Mouse (Mus musculus) v-Abl transformed pro-B cells (cell line): Measurements from ENCODE around the gene Robo2.
"Not testable (repeated sequence)": the region's sequence is repeated elsewhere in the genome, so short reads cannot be mapped to it uniquely, and the experiment has no call there.

Experiments used
- in situ Hi-C, 2 experiments: fragments of 400-800 bp; cut with MboI; formaldehyde crosslinking; loops; one replicate each; pipeline ENCODE4 v1.15.1; 2025; ENCODE audit not compliant: unreplicated experiment in 2 of 2

The Robo2 gene

DNA sequence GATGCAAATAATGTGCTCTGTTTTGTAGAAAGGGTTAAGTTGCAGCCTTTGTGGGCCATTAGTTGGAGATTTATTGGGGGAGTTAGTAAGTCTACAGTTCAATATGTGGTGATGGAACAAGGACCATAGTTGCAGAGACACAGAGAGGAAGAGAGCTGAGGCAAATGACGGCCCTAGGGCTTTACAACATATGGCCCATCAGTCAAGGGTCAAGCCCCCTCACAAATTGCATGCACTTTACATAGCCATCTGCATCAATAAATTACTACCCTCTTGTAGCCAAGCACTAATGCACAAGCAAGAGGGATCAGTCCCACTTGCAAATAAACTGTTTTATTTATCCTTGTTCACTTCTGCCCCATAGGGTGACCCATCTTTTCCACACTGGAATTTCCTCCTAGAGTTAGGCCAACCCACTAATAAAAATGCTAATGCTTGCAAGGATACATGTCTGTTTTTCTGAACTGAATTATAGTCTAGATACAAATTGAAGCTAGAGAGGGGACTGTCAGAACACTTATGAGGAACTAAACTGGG lies 194.7 kb downstream of the Robo2 start:
- in situ Hi-C loops, result no loop called here

DNA sequence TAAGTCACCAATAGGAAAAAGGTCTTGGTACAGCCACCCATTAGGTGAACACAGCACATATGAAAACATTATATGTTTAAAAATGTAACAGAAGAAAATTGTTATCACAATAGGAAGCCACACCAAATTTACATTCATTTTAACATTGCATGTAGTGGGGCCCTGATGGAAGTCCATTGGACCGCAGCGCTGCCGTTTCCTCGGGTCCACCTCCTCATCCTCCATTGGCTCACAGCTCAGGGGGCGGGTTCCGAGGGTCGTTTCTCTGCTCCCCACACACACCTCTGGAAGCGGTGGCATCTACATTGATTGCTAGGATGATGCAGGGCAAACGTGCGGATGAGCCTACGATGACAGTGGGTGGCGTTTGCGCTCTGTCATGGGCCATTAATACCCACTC lies 195.8 kb downstream of the Robo2 start:
- in situ Hi-C loops, result no loop called here

DNA sequence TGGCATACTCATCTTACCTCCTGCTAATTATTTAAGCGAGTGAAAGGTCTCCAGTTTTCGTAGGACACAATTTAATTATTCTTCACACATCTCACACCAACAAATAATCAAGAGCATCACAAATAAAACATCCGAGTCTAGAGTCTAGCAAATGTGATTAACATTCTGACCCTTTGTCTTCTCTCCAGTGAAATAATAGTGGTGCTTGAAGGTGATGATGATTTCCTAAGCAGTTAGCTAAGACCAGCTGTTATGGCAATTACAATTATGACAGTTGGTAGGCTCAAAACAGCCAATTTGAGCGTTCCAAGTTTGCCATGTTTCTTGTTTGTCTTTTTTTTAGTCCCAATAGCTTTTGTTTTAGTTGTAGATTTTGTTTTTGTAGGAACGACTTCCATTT lies 210.9 kb downstream of the Robo2 start:
- in situ Hi-C loops, result no loop called here

DNA sequence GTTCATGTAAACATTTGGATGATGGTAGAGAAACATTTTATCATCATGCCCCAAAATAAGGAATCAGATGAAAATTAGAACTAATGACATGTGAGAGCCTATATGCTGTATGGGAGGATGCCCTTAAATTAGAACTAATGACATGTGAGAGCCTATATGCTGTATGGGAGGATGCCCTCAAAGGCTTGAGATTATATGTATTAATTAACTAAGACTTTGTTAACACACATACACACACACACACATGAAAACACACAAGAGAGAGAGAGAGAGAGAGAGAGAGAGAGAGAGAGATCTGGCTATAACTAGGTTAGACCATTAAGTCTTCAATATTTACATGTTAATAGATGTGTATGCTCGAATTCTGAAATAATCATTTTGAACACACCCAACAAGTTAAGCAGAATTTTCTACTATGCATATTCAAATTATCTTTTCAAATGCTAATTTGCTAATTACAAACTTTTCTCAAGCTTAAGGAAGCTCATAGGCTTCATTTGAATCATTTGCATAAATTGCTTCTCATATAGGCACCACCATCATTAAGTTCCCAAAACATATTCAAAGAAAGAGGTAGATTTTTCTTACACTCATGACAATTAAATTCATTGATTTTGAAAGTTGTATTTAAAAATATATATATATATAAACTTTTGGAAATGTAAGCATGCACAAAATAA lies 211.5 kb downstream of the Robo2 start:
- in situ Hi-C loops, result no loop called here

DNA sequence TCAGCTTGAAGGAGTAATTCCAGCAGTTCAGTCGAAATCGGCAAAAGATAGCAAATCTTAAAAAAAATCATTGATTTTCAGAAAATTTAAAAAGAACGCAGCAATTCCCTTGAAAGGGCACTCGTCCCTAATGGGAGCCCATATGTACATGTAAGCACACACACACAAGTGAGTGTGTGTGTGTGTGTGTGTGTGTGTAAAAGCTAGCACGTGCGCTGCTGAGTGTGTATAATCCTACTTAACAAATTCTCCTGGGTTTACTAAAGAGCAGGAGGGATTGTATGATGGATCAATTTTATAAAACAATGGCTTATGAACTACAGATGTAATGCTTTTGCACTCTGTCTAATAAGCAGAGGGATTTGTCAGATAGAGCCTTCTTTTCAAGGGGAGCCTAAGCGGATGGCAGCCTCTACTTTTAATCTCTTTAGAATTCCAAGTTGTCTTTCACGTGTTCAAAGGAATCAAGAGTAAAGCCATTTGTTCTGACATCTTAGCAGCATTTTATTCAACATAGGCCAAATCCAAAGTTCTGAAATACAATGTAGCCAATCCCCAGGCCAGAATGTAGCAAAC lies 218.6 kb downstream of the Robo2 start:
- in situ Hi-C loops, result no loop called here

DNA sequence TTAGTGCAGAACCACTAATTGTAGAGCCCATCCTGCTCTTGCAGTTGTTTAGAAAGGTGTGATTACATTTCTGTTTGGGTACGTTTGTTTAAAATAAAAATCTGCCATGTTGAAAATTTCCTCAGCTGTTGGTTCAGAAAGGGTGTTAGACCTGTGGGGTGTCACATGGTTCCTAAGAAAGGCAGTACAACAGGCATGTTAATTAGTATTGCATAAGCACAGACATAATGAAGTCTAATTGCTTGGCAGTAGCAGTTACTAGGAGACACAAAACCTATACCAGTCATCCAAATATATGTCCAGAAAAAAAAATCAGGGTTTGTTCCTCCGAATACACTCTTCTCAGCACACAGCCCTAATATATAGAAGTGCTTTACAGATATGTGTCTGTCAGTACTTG lies 220.0 kb downstream of the Robo2 start:
- in situ Hi-C loops, result no loop called here

DNA sequence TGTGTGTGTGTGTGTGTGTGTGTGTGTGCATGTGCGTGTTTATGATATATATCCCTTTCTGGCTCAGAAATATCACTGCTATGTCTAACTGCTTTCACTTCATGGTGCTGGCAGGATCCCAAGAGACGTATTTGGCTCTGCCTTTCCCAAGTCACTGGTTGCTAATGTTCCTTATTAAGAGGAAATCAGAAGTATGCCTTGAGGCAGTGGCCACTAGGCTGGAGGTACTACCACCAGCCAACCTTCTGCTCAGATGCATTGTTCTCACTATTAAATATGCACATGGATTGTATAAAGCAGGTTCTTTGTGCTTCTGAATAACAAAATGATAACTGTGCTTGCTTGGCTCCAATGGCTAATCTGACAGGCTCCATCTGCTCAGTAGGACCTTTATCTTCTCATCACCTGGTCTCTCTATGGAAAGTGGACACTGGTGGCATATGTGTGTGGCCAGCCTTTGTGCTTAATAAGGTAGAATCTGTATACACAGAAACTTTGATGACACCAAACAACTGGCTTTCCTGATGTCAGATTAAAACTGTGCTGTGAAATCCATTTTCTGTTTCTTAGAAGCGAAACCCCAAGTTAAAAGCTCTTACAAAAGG lies 229.0 kb downstream of the Robo2 start:
- in situ Hi-C loops, result no loop called here

DNA sequence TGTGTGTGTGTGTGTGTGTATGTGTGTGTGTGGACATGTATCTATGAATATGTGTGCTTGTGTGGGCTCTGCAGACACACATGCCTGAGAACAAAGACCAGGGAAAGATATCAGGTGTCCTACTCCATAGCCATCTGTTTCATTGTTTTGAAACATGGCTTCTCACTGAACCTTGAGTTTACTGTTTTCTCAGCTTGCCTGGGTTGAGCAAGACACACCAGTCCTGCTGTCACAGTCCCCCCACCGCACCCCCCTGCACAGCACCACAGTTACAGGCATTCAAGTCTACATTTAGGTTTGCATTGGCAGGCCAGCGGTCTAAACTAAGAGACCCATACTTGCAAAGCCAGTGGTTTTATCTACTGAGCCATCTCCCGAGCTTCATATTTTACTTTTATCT lies 239.0 kb downstream of the Robo2 start:
- in situ Hi-C loops, result no loop called here

DNA sequence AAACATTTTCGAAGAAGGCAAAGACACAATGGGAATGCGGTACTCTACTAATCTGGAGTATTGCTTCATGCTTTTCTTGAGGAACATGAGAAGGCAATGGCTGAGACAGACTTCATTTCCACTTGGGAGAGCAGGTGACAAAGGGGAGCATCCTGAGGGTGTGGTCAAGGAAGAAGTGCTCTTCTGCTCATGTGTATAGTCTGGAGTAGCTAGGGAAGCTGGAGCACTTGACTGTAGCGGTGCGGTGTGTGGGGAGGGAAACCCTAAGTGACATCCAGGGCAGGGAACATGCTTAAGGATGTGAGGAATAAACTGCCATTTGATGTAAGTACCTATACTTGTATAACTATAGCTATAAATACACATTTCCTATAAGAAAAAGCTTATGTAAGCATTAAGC lies 242.0 kb downstream of the Robo2 start:
- in situ Hi-C loops, result no loop called here

DNA sequence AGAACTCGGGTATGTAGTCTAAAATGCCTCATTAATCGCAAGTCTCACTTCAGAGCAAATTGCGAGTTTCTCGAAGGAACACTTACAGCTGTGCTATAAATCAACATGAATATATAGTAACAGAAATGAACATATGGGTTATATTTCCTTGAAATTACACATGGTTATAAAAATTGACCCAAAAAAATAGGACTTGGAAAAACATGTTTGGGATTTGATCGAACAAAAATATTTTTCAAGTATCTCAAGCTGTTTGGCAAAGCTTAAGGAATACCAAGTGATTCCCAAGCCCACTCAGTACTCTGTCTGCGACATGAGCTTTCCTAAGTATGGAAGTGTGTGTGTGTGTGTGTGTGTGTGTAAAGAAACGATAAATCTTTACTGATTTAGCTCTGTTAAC lies 242.5 kb downstream of the Robo2 start:
- in situ Hi-C loops, result no loop called here

DNA sequence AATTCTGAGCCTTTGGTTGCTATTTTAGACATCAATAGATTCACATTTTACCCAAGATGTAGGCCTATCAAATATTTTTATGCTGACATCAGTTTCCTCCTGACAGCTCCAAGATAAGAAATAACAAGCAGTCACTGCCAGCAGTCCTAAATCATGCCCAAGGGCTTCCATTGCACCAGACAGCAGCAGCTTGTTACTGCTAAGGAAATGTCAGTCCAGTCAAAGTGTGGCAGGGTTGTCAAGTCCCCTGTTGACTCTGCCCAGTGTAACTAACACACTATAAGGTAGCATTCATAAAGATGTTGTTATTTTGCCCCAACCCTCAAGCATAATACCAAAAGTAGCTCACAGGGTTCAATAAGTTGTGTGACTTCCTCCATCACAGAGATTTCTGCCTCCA lies 243.8 kb downstream of the Robo2 start:
- in situ Hi-C loops, result no loop called here

DNA sequence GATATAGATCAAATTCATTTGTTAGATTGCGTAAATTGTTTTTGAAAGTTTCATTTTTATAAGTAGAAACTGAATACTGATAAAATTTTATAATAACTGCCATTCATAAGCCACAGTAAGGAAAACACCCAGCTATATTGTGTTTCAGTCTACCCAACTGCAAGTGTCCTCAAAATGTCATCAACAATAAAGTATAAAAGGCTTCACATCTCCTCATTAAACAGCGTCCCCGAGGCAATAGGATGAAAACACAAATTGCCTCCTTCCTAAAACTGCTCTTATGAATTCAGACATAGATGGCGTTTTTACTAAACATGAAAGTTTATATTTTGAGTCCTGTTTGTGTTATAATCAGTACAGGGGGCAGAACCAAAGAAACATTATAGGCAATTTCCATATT lies 249.6 kb downstream of the Robo2 start:
- in situ Hi-C loops, result no loop called here

DNA sequence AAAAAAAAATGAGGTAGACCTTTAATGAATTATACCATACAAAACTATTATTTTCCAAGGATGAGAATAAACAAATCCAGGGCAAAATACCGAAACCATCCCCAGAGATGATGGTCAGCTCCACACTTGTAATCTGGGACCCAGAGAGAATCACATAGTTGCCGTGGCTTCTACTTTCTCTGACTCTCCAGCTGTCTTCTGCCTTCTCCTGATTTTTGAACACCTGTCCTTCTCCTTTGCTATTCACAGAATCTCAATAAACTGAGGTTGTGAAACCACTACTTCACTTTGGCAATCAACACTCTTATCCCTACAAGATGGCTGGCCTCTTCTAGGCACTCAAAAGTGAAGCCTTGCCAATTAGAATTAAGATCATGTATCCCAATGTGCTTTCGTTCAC lies 252.4 kb downstream of the Robo2 start:
- in situ Hi-C loops, result no loop called here

DNA sequence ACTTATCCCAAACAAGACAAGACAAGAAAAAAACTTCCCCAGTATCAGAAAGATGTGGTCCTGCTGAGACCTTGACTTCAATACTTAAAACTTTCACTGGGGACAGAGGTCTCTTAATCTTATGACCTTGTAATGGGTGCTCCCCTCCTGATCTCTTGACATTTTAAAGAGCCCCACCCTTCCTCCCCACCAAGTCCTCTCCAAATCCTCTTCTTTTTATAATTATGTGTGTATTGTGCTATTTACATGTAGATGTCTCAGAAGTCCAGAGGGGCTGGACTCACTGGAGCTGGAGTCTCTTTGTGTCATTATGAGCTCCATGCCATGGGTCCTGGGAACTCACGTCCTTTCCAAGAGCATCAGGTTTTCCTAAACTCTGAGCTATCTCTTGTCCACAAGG lies 275.4 kb downstream of the Robo2 start:
- in situ Hi-C loops, result no loop called here

DNA sequence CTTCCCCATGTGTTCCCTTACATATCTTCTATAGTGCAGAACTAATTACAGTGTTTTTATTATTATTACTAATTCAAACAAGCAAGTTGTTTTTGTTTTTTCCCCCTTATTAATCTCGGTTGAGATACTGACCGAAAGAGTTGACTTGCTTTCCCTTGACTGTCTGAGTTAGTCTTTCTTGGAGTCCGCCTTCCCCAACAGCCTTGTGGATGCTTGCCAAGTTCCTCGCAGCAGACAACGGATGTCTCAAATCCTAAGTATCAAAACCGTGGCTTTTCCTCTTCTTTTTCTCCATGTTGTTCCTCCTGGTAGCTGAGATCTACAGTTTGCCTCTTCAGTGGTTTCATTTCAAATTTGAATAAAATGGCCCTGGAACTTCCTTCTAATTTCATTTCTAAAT lies 278.8 kb downstream of the Robo2 start:
- in situ Hi-C loops, result no loop called here

DNA sequence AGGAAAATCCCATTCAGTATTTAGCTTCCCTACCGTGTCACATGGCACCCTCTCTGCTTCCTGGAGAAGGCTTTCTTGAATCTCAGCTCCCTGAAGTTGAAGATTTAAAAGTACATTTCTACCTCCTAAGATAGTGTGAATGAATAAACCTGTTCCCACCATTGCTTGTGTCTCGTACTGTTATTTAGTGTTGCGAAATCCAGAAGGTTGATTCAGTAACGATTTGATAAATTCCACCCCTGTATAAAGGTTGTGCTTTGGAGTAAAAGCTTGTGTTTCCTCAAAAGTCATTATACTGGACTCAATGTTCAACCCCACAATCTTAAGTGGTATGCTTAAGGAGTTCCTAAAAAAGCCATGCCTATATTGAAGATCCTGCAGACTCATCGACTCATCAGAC lies 280.3 kb downstream of the Robo2 start:
- in situ Hi-C loops, result no loop called here

DNA sequence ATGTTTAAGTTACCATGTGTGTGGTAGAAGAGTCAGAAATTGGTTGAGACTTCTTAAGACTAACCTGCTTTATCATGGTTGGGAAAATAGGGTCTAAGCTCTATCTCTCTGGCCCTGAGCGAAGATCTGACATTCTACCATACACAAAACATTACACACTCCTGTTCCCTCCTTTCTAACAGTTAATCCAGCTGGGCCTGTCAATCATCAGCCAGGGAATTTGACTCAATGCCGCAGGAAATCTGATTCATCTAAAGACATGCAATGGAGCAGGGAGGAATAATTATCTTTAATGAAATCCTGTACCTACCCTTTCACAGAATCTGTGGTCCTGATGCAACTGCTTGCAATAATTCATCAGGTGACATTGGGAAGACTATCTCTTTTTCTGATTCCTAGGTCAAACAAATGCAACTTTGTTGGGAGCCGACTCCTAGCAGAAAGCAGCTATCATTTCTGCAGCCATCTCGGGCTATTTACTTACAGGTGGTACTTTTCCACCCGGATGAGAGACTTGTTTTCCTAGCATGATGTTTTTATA lies 283.1 kb downstream of the Robo2 start:
- in situ Hi-C loops, result no loop called here

DNA sequence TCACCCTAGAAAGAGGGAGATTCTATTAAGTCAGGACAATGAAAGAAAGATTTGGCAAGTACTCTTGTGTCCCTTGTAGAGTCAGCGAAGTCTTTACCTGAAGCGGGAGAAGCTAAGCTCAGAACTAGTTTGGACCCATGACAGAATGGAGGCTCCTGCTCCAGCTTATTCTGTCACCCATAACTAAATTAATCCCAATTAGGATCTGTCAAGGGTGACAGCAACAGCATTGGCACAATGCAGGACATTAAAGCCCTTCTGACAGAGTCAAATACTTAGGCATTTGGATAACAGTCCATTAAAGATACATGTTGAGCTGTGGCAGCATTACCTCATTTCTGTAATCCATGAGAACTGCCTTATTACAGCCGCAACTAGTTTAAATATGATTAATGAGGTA lies 298.5 kb downstream of the Robo2 start:
- in situ Hi-C loops, result no loop called here

DNA sequence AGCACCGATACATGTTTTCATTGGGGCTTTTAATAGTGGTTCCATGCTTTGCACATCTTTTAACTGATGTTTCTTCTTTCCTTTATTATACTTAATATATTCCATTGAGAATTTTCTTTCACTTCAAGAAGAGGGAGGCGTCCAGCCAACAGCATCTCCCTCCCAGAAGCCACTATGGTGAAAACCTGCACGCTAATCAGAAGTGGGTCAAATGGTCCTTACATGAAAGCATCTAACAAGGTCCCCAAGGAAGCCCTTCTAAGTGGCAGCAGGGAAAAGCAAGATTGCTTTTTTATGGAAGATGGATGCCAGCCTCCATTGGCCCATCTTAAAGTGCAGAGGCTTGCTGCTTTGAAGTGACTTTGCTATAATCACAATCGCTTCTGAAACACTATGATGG lies 300.5 kb downstream of the Robo2 start:
- in situ Hi-C loops, result no loop called here

DNA sequence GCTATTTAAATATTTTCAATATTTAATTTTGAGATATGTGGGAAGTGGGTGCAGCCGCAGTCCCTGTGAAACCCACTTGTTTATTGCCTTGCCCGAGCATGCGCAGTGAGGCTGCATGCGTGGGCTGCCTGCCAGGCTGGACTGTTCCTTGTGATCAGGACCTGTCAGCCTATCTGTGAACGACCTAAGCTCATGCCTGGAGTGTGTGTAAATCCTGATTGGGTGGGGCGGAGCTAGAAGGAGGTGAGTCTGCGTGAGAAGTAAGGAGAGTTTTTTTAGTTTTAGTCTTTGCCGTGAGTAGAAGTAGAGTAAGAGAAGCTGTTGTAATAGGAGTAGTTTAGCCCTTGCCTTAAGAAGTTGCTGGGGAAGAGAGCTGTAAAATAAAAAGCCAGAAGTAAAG lies 307.2 kb downstream of the Robo2 start:
- in situ Hi-C loops, result not testable (repeated sequence)

DNA sequence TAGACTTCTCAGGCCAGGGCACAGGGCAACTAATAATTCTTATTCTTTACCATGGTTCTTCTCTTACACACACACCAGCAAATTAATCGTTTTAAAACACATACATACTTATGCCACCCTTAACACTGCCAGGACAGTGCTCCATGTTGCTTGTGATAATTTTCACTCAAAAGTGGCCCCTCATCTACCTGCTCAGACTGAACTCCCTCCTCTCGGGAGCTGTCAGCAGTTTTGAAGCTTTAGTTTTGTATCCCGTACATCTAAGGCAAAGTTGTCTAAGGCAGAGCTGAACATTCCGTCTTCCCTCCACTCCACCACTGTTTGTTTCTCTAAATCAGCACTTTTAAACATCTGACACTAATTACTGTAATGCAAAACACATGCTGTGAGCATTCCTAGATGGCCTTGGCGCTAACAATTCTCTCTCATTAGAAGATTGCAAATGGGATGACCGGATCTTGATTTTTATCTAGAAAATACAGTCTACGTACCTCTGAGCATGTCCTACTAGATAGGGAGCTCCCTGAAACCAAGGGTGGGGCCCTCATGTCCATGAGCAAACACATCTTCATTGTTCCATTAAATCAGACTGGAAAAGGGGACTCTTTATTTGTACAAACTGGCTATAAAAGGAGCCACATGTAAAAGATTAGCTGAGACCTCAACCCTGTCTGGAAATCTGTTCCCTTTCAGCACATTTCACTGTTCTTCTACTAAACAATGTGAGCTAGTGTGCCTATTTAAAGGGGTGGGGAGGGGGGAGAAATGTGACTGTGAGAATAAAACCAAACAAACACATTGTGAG lies 318.4 kb downstream of the Robo2 start:
- in situ Hi-C loops, result no loop called here
